Mouse (Mus musculus) ES-E14 (cell line): ENCODE data around the gene Krt73.

Experiments used
- CHD2 ChIP-seq: IDR thresholded peaks from 2 replicates; pipeline ENCODE4 v1.6.1; 2014; ENCODE audit warnings: mild to moderate bottlenecking, low read depth, low read length, inconsistent platforms
- MAFK ChIP-seq: IDR thresholded peaks from 2 replicates; pipeline ENCODE4 v1.6.1; 2014; ENCODE audit warnings: mild to moderate bottlenecking, low read depth, low read length, inconsistent platforms; ENCODE audit not compliant: insufficient read depth
- ZNF384 ChIP-seq: IDR thresholded peaks from 2 replicates; pipeline ENCODE4 v1.6.1; 2012; ENCODE audit warnings: low read depth, low read length, inconsistent platforms

GRCm38 (mm10) chr15:101773420-101773819, 28.7 kb downstream of the Krt73 start:
- TF ChIP-seq MAFK (no peak), CHD2 (no peak), ZNF384 (no peak)
